Mouse (Mus musculus) left cerebral cortex, adult 18-20 months (tissue): ENCODE measurements at regions not wholly inside any gene's neighbourhood (a gene's known extent, or its start where the extent isn't known, plus 50 kb on each side); places are given as distances from the start of the nearest gene placed in this dataset.
A peak's percentile ranks its signal among the peaks of the same experiment; 100 is the strongest.
"Not testable (repeated sequence)": the region's sequence is repeated elsewhere in the genome, so short reads cannot be mapped to it uniquely, and the experiment has no call there.

Experiments
- DNase-seq, 2 experiments: peaks; one replicate each; pipeline ENCODE4 v3.0.0; 2021 to 2022; ENCODE audit warnings: low spot score in 2 of 2, mixed read lengths in 1 of 2

- no peak for DNase-seq
These were observed 847.3 kb downstream of the Bcl11a start for GRCm38 (mm10) chr11:24925135-24925534.

DNA sequence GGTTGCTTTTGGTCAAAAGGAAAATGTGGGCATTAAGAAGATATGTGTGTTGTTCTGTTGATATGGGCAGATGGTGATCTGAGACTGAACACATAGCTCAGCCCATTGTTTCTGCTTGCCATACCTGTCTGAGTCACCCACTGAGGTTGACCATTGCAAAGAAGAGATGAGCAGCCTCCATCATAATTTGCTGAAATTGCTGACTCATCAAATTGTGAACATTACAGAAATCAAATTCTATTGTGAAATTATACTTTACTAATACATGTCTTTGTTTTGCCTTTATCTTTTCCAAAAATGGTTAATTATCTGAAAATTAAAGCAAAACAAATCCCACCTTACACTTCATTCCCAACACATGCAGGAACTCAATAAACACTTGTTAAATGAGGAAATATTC, 865.8 kb downstream of the Bcl11a start:
- no peak for DNase-seq

DNA sequence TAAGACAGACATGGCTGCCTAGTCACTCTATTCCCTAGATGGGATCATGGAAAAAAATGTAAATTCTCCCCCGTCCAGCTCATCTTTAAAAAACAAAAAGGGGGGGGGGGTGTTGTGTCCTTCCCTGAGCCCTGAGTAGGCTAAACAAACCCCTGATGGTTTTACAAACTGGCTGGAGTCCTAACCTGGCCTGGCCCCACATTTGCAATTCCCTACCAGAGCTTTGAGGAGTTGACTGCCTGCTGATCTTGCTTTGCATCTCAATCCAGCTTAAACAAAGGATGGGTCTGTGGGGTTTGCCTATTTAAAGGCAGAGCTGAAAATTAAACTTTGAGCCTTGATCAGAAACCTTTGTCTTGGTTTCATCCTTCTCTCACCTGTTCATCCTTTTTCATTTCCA, 873.3 kb downstream of the Bcl11a start:
- DNase-seq, result no peak

DNA sequence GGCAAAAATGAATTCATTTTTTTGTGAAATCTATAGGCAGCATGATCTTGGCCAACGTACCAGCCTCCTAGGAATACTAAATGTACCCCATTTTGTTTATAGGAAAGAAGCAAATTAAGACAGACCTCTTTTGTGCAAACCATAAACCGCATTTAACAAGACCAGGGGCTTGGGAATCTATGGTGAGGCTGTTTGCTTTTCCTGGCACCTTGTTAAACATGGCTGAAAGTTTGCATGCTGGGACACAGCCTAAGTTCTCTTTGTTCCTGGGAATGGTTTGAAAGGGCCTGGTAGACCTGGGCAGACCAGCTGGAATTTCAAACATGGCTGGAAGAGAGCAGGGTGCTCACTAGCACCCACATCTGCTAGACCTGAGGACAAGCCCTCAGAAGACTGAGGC, 894.5 kb downstream of the Bcl11a start:
- no peak for DNase-seq

- DNase-seq, result no peak
These were observed 902.4 kb downstream of the Bcl11a start for GRCm38 (mm10) chr11:24980193-24980665.

- no peak for DNase-seq
These were observed 905.3 kb downstream of the Bcl11a start for GRCm38 (mm10) chr11:24983060-24983629.

DNA sequence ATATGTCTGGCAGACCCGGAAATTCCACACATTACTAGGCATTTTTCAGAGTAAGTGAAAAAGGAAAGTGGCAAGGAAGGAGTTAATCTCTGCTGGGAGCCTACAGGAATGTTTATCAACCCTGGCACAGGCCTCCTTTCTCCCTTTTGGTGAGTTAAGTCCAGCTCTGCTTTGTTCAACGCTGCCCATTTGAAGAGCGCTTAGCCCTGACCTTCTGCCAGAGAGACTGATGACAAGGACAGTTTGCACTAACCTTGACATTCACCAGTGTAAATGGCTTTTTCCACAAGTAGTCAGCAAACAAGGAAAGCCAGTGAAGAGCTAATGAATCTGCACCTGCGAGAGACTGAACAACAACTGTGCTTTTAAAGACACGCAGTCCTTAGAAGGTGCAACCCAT, 927.6 kb downstream of the Bcl11a start:
- no peak for DNase-seq

- DNase-seq, result no peak
These were observed 948.9 kb downstream of the Bcl11a start for GRCm38 (mm10) chr11:25026786-25027185.

DNA sequence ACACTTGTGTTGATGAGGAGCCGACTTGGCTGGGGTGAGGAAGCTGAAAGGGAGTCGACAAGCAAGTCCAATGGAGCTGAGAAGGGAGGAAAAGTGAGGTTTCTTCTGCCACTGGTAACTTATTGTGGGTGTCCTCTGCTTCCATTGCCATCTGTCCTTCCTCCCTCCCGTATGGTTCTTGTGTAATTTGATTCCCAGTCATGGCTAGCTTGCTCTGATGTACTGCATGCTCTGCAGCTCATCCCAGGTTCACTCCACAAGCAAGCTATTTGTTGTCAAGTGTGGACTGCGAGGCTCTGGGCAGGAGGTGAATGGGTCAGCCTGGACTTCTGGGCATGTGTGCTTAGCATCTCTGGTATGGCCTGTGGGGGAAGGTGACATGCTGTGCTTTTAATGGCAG, 963.1 kb downstream of the Bcl11a start:
- peak; percentile 10 to 46 for DNase-seq

DNA sequence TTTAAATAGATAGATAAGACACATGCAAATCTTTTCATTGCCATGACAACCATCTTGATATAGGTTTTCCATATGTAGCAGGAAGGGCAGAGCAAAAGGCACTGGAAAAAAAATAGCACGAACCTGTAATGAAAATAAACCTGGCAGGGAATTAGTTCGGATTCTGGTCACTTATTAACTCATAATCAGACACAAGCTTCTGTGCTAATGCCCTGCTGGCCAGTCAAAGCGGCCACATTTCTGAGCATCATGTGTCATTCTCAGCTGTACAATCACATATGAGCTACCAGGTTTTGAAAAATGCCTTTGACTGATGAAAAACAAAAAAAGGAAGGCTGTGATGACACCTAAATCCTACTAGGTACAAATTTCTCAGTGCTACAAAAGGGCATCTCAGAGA, 964.9 kb downstream of the Bcl11a start:
- no peak for DNase-seq

- DNase-seq, result no peak
These were observed 967.5 kb downstream of the Bcl11a start for GRCm38 (mm10) chr11:25045339-25045738.

DNA sequence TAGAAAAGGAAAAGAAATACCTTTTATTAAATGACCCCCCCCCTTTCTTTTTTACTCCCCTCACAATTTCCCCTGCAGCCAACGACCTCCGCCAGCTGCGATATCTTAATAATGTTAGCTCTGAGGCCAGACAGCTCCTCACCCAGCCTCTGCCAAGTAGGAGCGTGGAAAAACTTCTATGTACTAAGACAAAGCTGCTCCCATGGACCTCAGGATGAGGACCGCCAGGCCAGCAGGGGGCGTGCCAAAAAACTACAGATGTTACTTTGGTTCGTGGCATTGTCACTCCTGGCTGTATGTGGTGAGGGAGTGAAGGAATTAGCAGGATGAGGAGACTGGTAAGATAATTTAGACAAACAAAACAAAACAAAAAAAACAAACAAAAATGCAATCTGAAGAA, 968.1 kb downstream of the Bcl11a start:
- no peak for DNase-seq

DNA sequence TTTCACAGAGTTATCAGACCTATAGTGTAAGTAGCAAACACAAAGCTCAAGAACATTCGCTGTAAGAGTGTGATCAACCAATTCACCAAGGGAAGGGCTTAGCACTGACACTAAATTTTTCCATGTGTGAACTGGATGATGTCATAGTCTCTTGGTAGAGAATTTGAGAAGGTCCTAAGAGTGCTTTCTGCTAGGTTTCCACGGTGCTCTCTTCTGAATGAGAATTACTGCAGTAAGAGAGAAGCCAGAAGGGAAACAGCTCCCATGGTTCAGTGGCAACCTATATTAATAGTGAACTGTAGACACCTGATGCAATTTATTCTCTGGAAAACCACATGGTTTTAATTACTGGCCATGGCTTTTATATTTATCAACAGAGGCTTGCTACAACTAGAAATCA, 977.8 kb downstream of the Bcl11a start:
- DNase-seq, result no peak

- DNase-seq, result no peak
These were observed 979.3 kb downstream of the Bcl11a start for GRCm38 (mm10) chr11:25057093-25057521.

- no peak for DNase-seq
These were observed 979.7 kb downstream of the Bcl11a start for GRCm38 (mm10) chr11:25057543-25057942.

DNA sequence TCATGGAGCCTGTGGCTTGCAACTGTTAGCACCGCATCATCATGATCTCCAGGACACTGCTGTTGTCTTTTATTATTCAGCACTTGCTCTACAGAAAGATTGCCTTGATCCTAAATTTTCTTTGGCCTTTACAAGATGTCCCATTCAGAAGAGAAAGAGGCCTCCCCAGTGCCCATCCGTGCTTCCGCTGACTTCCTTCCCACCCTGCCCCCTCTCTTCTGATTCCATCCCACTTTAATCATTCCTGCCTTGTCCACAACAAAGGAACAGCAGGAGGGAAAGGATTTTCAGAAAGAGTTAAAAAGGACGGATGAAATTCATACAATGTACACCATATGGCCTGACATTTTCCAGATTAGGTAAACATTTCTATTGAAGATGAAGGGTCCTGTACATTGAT, 985.2 kb downstream of the Bcl11a start:
- no peak for DNase-seq

DNA sequence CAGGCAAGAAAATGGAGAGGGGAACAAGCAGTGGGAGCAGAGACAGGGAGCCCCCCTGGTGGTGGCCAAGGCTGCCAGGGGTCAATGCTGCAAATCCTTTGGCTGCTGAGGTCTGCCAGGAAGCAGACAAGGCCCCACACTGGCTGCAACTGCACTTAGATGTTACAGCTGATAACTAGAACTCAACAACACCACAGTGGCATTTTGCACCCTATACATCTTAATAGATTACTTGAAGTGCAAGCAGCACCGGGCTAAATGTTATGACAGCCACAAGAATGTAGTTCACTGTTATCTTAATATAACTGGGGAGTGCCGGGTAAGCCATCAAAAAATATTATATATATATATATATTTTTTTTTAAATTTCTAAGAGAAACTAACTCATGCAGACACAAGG, 986.1 kb downstream of the Bcl11a start:
- DNase-seq, result no peak

- not testable (repeated sequence) for DNase-seq
These were observed 1022.1 kb downstream of the Bcl11a start for GRCm38 (mm10) chr11:25099976-25100375.

- no peak for DNase-seq
These were observed 1026.6 kb downstream of the Bcl11a start for GRCm38 (mm10) chr11:25104432-25104831.

DNA sequence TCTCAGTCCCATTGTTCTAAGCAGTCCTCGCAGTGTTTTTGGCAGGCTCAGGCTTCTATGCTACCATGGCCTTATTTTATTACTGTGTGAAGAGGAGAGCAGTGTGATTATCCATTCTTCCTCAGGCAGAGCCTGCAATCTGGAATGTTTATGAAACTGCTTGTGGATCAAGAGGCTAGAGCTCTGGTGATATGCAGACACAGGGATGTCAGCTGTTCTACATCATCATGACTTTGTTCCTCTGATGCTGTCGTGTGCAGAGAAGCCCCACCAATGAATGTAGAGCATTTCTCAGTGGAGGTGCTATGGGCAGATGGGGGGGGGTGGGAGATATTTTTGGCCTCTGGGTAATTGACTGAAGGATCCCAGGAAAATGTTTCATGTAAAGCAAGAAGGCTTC, 1046.6 kb downstream of the Bcl11a start:
- DNase-seq, result peak in 1 of 2 experiments; percentile 2

DNA sequence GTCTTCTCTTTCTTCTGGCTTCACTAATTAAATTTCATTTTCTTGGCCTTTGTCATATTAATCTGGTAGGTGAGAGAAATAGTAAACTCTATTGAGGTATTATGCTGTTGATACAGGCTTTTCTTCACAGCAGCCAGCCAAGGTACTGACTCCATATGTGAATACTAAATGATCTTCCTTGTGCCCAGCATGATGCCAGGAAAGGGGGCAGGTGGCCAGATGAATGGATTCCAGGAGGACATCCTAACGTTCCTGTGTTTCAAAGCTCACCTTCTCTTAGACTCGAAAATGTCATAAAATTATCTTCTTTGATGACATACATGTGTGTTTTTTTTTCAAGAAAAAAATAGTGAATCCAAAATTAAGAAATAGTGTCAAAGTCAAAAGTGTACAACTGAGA, 1064.4 kb downstream of the Bcl11a start:
- no peak for DNase-seq

- DNase-seq, result no peak
These were observed 1065.0 kb downstream of the Bcl11a start for GRCm38 (mm10) chr11:25142833-25143232.

DNA sequence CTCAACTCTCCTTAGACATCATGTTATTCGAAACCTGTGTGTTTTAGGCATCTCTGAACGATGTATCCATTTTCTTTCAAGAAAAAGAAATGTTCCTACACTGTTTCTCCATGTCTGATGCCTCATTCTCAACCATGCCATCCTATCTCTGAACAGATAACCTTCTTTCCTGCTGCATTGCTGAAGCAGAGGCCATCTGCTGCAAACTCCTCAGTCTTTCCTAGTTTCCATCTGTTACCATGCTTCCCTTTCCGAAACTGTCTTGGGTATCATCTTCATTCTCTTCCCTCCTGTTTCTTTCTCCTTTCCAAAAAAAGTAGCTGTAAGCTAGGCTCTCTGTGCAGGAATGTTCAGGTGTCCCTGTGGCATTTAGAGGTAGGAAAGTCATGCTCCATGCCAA, 1063.3 kb downstream of the 5730522E02Rik start:
- no peak for DNase-seq

GRCm38 (mm10) chr11:25156705-25157104, 1053.9 kb downstream of the 5730522E02Rik start:
- no peak for DNase-seq
